Mouse (Mus musculus) cerebellum, adult (tissue): ENCODE results near the gene Erbb2.

Source experiments
- ATAC-seq: cut with Nextera tagmentation; 2 replicates; pipeline ENCODE4 v1.9.2; 2017; ENCODE audit warnings: mild to moderate bottlenecking, moderate library complexity, mixed read lengths; ENCODE audit not compliant: insufficient number of reproducible peaks, low FRiP score, low TSS enrichment

The Erbb2 gene

DNA sequence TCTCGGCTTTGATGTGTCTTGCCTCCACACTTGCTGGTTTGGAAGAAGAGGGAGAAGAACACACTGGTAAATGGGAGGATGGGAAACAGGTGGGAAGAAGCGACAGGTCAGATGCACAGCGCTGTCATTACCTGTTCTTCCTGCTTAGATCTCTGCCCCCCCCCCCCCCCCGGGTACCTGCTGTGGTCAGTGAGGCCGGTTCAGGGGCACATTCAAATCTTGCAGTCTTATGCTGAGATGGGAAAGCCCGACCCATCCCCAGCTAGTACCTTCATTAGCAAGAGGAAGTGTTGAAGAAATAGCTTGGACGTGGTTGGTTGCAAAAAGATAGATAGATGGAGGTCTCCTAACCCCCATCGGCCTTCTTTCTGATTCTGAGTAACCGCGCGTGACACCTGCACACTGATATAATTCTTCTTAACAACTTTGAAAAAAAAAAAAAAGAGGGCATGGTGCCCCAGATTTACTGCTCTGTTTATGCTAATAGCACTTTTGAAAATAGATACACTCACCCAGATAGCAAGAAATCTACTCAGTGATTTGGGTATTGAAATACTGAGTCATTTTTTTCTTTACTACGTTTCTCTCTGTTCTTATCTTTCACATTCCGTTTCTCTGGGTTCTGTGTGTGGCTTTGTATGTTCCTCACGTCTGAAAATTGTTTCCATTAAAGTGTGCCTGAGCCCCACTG, 64.9 kb downstream of the Erbb2 start:
- ATAC-seq, result no peak

- ATAC-seq, result no peak
Measured at GRCm38 (mm10) chr11:98479026-98479939, 67.0 kb downstream of the Erbb2 start.

DNA sequence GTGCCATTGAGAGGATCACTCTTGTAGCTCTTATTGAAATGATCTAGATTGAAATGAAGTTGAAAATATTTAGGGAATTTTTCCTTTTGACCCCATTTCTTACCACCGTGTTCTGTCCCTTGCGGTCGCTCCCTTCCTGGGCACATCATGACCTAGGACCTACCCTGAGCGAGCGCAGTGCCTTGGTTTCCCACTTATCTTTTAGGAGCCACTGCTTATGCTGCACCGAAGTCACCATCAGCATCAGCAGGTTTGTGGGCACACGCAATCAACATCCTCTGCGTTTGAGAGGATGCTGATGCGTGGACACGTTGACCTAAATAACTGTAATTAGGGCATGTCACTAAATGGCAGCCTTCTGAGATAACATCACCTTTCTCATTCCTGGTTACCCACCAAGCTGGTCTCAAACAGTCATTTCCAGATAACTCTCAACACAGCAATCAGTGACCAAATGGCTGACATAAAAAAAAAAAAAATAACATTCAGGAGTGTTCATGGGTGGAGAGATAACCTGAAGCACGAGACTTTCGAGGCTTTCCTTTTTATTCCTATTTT, 67.7 kb downstream of the Erbb2 start:
- no peak for ATAC-seq

DNA sequence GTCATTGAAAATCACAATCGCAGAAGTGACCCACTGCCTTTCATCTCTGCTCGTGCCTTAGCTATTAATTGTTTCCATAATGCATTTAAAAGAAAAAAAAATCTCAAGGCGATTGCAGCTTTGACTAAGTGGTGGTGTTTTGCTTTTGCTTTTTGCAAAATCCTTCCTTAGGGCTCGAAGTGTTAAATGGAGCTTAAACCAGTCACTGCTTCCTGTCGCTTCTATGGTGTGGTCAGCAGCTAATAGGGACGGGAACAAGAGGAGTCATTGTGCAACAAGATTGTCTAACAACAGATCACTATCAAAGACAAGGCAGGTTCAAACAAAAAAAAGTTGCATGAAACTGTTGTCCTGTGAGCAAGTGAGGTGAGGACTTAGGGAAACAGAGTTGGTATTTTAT, 69.0 kb downstream of the Erbb2 start:
- no peak for ATAC-seq

DNA sequence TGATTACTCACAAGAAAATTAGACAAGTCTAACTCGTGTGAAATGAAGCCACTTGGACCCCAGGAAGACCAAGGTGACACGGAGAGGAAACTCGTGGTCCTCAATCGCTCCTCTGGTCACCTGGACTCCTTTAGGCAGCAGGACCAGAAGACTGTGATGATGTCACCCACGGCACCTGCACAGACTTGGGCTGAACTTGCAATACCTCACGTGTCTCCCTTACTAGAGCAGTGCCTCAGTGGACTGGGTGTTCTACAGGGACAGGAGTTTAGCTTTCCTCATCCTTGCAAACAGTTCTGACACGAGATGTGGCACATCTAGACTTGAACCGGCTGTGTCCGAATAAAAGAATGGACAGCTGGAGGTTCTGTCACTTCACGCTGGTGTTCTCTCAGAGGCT, 69.8 kb downstream of the Erbb2 start:
- ATAC-seq, result no peak

DNA sequence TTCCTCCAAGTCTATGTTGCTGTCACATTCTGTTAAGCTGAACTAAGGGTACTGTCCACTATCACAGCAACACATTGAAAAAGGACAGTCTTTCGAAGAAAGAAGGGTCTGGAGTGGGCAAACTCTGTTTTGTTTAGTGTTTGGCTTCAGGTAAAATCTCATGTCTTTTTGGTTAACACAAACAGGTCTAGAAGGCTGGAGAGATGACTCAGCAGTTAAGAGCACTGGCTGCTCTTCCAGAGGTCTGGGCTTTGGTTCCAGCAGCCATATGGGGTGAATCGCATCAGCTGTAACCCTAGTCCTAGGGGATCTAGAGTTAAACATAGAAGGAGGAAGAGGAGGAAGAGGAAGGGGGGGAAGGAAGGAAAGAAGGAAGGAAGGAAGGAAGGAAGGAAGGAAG, 73.5 kb downstream of the Erbb2 start:
- ATAC-seq, result no peak
